Mouse (Mus musculus): Measurements from ENCODE around the gene Rnf130. TPM values are rescaled to one million over a fixed set of nuclear protein-coding genes. Genes with fewer than 3 reads are reported as not detected.
"Not testable (repeated sequence)": the region's sequence is repeated elsewhere in the genome, so short reads cannot be mapped to it uniquely, and the experiment has no call there.

Gene Rnf130
- polyA plus RNA-seq, 1 experiment from 2014 or later: 59.0 TPM

GRCm38 (mm10) chr11:50095661-50096060, 70.5 kb downstream of the Rnf130 start:
- Histone ChIP-seq H3K4me1 (replicated peaks) (peaks cover 13% of the 10 kb centered on the region), H3K4me2 (replicated peaks) (no peak overlapping the region), H3K27ac (no peak overlapping the region), H3K9ac (replicated peaks) (no peak overlapping the region), H3K36me3 (peaks cover 74% of the 10 kb centered on the region), H3K27me3 (no peaks in the 10 kb centered on the region), H3K4me3 (replicated peaks) (no peak overlapping the region), H3K9me3 (no peaks in the 10 kb centered on the region)
- WGBS: 94% methylated on average over 9 of the region's 9 CpGs
- no peak for ATAC-seq

DNA sequence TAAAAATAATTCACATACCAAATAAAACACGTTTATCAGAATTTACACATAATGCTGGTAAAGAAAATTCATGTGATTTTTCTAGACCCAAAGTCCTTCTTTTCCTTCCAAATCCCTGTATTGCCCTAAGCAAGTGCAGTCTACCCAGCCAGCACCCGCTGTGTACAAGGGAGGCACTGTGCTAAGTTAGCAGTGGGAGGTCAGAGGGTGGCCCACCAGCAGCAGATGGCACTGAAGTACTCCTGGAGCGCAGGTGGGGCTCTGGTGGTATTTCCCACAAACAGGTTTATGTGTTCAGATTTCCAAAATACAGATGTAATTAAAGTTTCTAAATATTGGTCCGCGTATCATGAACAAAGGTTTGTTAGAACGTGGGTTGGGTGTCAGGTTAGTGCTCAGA, 71.9 kb downstream of the Rnf130 start:
- Histone ChIP-seq H3K9ac (replicated peaks) (no peak overlapping the region), H3K9me3 (no peaks in the 10 kb centered on the region), H3K27me3 (no peaks in the 10 kb centered on the region), H3K4me1 (replicated peaks) (no peaks in the 10 kb centered on the region), H3K27ac (no peak overlapping the region), H3K36me3 (peaks cover 62% of the 10 kb centered on the region), H3K4me3 (replicated peaks) (no peak overlapping the region), H3K4me2 (replicated peaks) (no peak overlapping the region)
- no peak for ATAC-seq
- 94% methylated on average over 6 of the region's 6 CpGs for WGBS

DNA sequence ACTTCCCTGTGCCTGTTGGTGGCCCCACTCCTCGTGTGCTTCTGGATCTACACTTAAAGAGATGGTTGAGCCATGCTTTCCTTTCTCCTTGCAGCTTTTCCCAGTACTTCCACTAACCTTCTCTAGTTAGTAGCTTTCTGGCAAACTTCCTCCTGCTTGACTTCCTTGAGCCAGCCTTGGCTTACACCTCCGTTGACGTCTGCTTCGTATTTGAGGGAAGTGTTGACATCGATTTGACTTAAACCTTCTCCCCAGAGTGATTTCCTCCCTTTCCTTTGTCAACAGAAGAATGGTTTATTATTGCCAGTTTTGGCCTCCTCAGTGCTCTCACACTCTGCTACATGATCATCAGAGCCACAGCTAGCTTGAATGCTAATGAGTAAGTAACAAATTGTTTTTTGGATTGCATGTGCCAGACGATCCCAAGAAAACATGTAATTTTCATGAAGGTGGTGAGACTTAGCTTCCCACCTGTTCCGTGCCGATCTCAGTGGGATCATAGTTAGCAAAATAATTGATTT, 73.9 kb downstream of the Rnf130 start:
- no peak overlapping the region for H3K4me2 ChIP-seq (replicated peaks)
- no peak overlapping the region for H3K27ac ChIP-seq
- no peak for ATAC-seq
- H3K4me1 ChIP-seq (replicated peaks): no peaks in the 10 kb centered on the region
- no peak overlapping the region for H3K4me3 ChIP-seq (replicated peaks)
- H3K9me3 ChIP-seq: no peaks in the 10 kb centered on the region
- WGBS: 88% methylated on average over 8 of the region's 8 CpGs
- no peak overlapping the region for H3K9ac ChIP-seq (replicated peaks)
- peaks cover 49% of the 10 kb centered on the region for H3K36me3 ChIP-seq
- no peaks in the 10 kb centered on the region for H3K27me3 ChIP-seq

DNA sequence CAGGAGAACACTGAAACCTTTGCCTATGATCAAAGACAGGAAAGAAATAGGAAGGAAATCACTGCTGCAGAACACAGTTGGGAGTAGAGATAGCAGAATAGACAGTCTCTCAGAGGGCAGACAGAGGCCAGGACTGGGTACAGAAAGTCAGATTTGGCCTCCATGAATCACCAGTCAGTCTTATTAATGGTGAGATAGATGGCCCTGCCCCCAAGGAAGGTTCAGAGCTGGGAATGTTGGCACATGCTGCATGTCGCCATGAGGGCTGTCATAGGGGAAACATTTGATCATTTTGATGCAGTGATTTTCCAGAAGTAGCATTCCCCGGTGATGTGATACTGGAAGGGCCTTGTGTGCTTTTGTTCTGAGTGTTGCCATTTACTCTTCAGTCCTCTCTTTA, 74.5 kb downstream of the Rnf130 start:
- no peaks in the 10 kb centered on the region for H3K4me1 ChIP-seq (replicated peaks)
- H3K27ac ChIP-seq: no peak overlapping the region
- H3K27me3 ChIP-seq: no peaks in the 10 kb centered on the region
- H3K9ac ChIP-seq (replicated peaks): no peak overlapping the region
- 93% methylated on average over 2 of the region's 2 CpGs for WGBS
- no peak overlapping the region for H3K4me3 ChIP-seq (replicated peaks)
- no peaks in the 10 kb centered on the region for H3K9me3 ChIP-seq
- no peak overlapping the region for H3K4me2 ChIP-seq (replicated peaks)
- ATAC-seq: no peak
- H3K36me3 ChIP-seq: peaks cover 49% of the 10 kb centered on the region

GRCm38 (mm10) chr11:50100548-50101307, 75.6 kb downstream of the Rnf130 start:
- 97% methylated on average over 2 of the region's 2 CpGs for WGBS
- H3K9ac ChIP-seq (replicated peaks): no peak overlapping the region
- no peaks in the 10 kb centered on the region for H3K4me1 ChIP-seq (replicated peaks)
- H3K4me3 ChIP-seq (replicated peaks): no peak overlapping the region
- H3K27me3 ChIP-seq: no peaks in the 10 kb centered on the region
- H3K4me2 ChIP-seq (replicated peaks): no peak overlapping the region
- H3K9me3 ChIP-seq: no peaks in the 10 kb centered on the region
- H3K36me3 ChIP-seq: peaks cover 45% of the 10 kb centered on the region
- no peak overlapping the region for H3K27ac ChIP-seq
- no peak for ATAC-seq

- not testable (repeated sequence) for H3K9ac ChIP-seq (replicated peaks); H3K9me3 ChIP-seq; H3K4me3 ChIP-seq (replicated peaks); H3K27me3 ChIP-seq; H3K4me2 ChIP-seq (replicated peaks); ATAC-seq; H3K27ac ChIP-seq; H3K4me1 ChIP-seq (replicated peaks)
- peaks cover 39% of the 10 kb centered on the region for H3K36me3 ChIP-seq
- 93% methylated on average over 4 of the region's 4 CpGs for WGBS
Observed at GRCm38 (mm10) chr11:50101962-50102361, 76.8 kb downstream of the Rnf130 start.

GRCm38 (mm10) chr11:50104016-50104415, 78.9 kb downstream of the Rnf130 start:
- Histone ChIP-seq H3K9me3 (no peaks in the 10 kb centered on the region), H3K4me2 (replicated peaks) (no peak overlapping the region), H3K4me1 (replicated peaks) (no peaks in the 10 kb centered on the region), H3K27ac (no peak overlapping the region), H3K4me3 (replicated peaks) (no peak overlapping the region), H3K36me3 (peaks cover 31% of the 10 kb centered on the region), H3K27me3 (no peaks in the 10 kb centered on the region), H3K9ac (replicated peaks) (no peak overlapping the region)
- no peak for ATAC-seq
- WGBS: 94% methylated on average over 6 of the region's 6 CpGs

DNA sequence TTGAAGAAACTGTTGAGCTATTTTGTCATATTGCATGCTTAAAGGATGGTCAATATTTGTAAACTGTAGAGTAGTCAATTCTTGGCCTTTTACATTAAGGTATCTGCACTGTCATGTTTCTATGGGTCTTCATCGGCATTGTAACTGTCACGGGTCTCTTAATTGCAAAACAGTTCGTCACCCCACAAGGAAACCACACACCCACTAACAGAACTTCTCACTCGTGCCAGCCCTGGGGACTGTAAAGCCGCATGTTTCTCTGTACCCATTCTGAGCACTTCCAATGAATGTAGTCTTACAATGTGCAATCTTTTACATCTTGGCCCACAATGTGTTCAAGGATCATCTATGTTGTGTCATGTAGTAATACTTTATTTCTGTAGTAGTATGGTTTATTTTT, 80.1 kb downstream of the Rnf130 start:
- no peaks in the 10 kb centered on the region for H3K9me3 ChIP-seq
- ATAC-seq: no peak
- peaks cover 19% of the 10 kb centered on the region for H3K36me3 ChIP-seq
- no peak overlapping the region for H3K9ac ChIP-seq (replicated peaks)
- 93% methylated on average over 5 of the region's 5 CpGs for WGBS
- H3K4me2 ChIP-seq (replicated peaks): no peak overlapping the region
- no peak overlapping the region for H3K4me3 ChIP-seq (replicated peaks)
- H3K27me3 ChIP-seq: no peaks in the 10 kb centered on the region
- H3K4me1 ChIP-seq (replicated peaks): no peaks in the 10 kb centered on the region
- no peak overlapping the region for H3K27ac ChIP-seq

DNA sequence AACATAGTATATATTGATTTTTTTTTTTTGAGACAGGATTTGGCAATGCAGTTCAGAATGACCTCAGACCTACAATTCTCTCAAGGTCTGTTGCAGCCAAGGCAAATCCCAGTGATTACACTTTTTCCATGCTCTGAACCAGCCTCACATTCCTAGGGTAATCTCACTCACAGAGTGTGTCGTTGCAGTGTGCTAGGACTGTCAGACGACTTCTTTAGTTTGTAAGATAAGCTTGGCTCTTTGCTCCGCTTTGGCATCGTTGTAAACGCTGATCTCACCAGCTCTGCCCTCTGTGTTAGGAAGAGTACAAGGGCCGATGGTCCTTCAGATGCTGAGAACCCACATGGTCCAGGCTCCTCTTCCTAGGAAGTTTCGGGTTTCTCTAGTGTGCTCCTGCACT, 80.9 kb downstream of the Rnf130 start:
- Histone ChIP-seq H3K9me3 (no peaks in the 10 kb centered on the region), H3K4me1 (replicated peaks) (no peaks in the 10 kb centered on the region), H3K4me2 (replicated peaks) (no peak overlapping the region), H3K4me3 (replicated peaks) (no peak overlapping the region), H3K36me3 (peaks cover 14% of the 10 kb centered on the region), H3K27ac (no peak overlapping the region), H3K27me3 (no peaks in the 10 kb centered on the region), H3K9ac (replicated peaks) (no peak overlapping the region)
- ATAC-seq: no peak
- 88% methylated on average over 7 of the region's 7 CpGs for WGBS

DNA sequence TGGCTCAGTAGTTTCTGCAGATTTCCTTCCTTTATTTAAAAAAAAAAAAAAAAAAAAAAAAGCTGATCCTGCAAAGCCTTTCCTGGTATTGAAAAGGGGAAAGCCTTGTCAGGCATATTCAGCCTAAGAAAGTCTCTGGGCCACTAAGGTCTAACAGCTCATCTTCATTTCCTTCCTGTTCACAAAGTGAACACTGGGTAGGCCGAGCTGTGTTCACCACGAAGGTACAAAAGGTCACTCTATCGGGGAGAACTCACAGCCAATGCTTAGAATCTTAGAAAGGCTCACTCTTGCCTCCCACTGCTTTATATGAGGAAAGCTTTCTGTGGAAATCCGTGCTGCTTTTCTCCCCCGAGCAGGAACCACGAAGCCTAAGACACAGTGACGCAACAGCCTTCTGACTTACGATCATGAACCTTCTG, 83.7 kb downstream of the Rnf130 start:
- no peak for ATAC-seq
- H3K4me3 ChIP-seq (replicated peaks): no peak overlapping the region
- no peaks in the 10 kb centered on the region for H3K9me3 ChIP-seq
- H3K27ac ChIP-seq: no peak overlapping the region
- H3K9ac ChIP-seq (replicated peaks): no peak overlapping the region
- H3K27me3 ChIP-seq: no peaks in the 10 kb centered on the region
- peaks cover 24% of the 10 kb centered on the region for H3K36me3 ChIP-seq
- 82% methylated on average over 8 of the region's 8 CpGs for WGBS
- H3K4me2 ChIP-seq (replicated peaks): no peak overlapping the region
- no peaks in the 10 kb centered on the region for H3K4me1 ChIP-seq (replicated peaks)

DNA sequence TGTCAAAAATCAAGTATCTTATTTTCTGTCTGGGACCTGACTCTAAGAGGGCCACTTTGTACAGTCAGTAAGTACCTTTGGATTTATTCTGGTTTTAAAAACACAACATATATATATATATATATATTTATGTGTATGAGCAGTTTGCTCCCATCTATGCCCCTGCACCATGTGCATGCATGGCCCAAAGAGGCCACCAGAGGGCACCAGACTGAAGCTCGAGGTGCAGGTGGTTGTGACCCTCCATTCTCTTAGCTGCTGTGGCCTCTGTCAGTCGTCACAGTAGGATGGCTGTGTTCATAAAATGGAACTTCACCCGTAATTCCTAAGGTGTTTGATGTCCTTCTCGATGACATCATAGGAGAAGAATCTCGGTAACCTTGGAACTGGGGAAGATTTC, 89.2 kb downstream of the Rnf130 start:
- no peaks in the 10 kb centered on the region for H3K4me1 ChIP-seq (replicated peaks)
- H3K27me3 ChIP-seq: no peaks in the 10 kb centered on the region
- H3K9me3 ChIP-seq: no peaks in the 10 kb centered on the region
- H3K4me3 ChIP-seq (replicated peaks): no peak overlapping the region
- no peak overlapping the region for H3K4me2 ChIP-seq (replicated peaks)
- ATAC-seq: 0 out of 2 replicates have a peak, but pooled peaks have one; percentile 45
- peaks cover 30% of the 10 kb centered on the region for H3K36me3 ChIP-seq
- no peak overlapping the region for H3K9ac ChIP-seq (replicated peaks)
- H3K27ac ChIP-seq: no peak overlapping the region
- WGBS: 17% methylated on average over 5 of the region's 5 CpGs

DNA sequence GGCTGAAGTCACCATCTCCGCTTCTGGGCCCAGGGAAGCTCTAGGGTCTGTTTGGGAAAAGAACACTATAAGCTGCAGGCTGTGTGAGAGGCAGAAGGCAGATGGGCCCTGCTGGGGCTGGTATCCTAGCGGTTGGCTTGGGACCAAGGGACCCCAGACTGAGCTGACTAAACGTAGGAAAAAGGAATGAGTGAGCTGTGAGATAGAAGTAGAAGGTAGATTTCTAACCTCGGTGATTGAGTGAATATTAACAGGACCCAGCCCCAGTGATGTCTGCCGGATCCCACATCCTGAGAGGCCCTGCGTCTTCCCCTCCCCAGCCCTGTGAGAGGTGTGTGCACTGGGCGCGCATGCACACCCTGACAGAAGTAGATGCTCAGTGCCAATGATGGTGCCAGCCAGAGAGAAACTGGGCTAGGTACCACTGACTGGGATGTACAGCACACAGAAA, 97.5 kb downstream of the Rnf130 start:
- H3K9me3 ChIP-seq: no peaks in the 10 kb centered on the region
- no peaks in the 10 kb centered on the region for H3K27me3 ChIP-seq
- H3K9ac ChIP-seq (replicated peaks): no peak overlapping the region
- H3K4me3 ChIP-seq (replicated peaks): no peak overlapping the region
- no peak overlapping the region for H3K4me2 ChIP-seq (replicated peaks)
- WGBS: 91% methylated on average over 8 of the region's 8 CpGs
- no peak for ATAC-seq
- H3K27ac ChIP-seq: no peak overlapping the region
- H3K36me3 ChIP-seq: peaks cover 47% of the 10 kb centered on the region
- no peaks in the 10 kb centered on the region for H3K4me1 ChIP-seq (replicated peaks)
